Mouse (Mus musculus): Measurements from ENCODE around the gene Gm20873.
"Not testable (repeated sequence)": the region's sequence is repeated elsewhere in the genome, so short reads cannot be mapped to it uniquely, and the experiment has no call there.

DNA sequence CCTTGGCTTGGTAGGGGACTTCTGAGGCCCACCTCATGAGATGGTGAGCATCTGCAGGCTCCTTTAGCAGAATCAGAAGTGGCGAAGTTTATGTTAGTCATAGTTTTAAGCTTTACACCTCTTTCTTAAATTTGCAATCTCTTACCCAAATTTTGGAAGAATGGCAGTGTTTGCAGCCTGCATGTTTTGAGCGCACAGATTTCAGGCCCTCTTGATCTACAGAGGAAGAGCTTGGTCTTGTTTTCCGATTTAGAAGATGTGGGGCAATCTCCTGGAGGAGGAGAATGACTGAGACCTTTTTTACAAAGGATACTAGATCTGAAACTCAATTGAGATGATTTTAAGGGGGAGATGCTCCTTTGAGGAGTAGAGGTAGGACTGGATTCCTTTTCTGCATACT is 29.0 kb upstream of the Gm20873 start, which contains the start of gene Gm21746:
- TF ChIP-seq CTCF (conservative IDR thresholded peaks at IDR 0.05 in 1 of 2, IDR thresholded peaks at IDR 0.05 in 1 of 2; ENCODE audit: low read depth in 2 of 2, low read length in 2 of 2); ZC3H11A (IDR thresholded peaks at IDR 0.05; ENCODE audit: low read depth, low read length); SMC3 (IDR thresholded peaks at IDR 0.05; ENCODE audit: low read depth, low read length); EP300 (IDR thresholded peaks at IDR 0.05; ENCODE audit: low read length); ZMIZ1 (IDR thresholded peaks at IDR 0.05; ENCODE audit: low read depth, low read length); MAZ (IDR thresholded peaks at IDR 0.05; ENCODE audit: low read depth, low read length); ZNF384 (IDR thresholded peaks at IDR 0.05; ENCODE audit: low read depth, low read length): not testable (repeated sequence)
